Mouse (Mus musculus) thymus, adult 2 months (tissue): ENCODE measurements around the gene Tex50.

Experiments used
- CTCF ChIP-seq: fragments of 200-500 bp; IDR thresholded peaks from 2 replicates; pipeline ENCODE4 v1.5.1; 2012; ENCODE audit warnings: mild to moderate bottlenecking, control low read depth, low read length, moderate library complexity, borderline replicate concordance; ENCODE audit not compliant: control insufficient read depth, poor library complexity, insufficient read depth; ENCODE audit errors: extremely low read depth
- POLR2A ChIP-seq: fragments of 200-500 bp; IDR thresholded peaks from 2 replicates; pipeline ENCODE4 v1.6.1; 2012; ENCODE audit warnings: mild to moderate bottlenecking, low read length, control low read depth, moderate library complexity; ENCODE audit not compliant: control insufficient read depth, poor library complexity, insufficient read depth; ENCODE audit errors: extremely low read depth

GRCm38 (mm10) chr1:161130726-161131664, 28.1 kb downstream of the Tex50 start, which contains the start of gene Klhl20:
- TF ChIP-seq CTCF (no peak), POLR2A (peak; percentile 92)
